Mouse (Mus musculus) brain, adult 2 months (tissue): ENCODE data around the gene Gm8281.
"Not testable (repeated sequence)": the region's sequence is repeated elsewhere in the genome, so short reads cannot be mapped to it uniquely, and the experiment has no call there.

ENCODE experiments used
- DNase-seq: peaks from one replicate; pipeline ENCODE4 v3.0.0; 2011; ENCODE audit warnings: low read depth, low spot score

Gm8281 gene

DNA sequence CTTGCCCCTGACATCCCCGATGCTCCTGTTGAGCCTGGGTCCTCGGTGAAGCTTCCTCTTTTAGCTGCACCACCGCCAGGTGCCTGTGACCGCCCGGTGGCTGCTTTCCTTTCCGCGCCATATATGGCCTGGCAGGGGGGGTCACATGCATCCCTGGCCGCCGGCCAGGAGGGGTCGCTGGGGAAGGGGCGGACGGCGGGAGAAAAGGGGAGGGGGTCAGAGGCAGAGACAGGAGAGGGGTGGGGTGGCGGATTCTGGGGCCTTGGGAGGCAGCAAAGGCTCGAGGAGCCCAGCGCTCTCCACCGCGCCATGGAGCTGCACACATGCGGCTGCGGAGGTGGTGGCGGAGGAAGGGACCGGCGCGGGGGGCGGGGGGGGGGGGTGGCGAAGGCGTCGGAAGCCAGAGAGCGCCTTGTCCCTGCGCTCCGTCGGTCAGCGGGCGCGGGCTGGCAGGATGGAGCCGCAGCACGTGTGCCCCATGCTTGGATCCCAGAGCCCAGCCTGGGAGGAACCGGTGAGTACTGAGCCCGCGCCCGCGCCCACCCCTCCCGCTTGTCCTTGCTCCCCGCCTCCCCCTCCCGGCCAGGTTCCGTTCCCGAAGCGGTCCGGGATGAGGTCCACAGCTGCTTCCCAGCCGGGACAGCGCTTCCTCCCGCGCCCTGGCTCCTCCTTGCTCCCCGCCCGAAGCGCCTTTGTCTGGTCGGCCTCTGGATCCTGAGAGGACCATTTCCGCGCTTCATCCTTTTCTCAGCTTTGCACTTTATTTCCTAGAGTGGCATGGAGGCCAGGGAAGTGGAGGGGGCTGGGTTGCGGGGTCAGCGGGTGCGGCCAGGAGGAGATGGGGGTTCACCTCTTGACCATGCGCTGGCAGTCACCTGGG lies at the start of gene Gm8281:
TSS of gene Gm8281 (plus strand) at position 430 of the 880 bp plus-strand sequence.
- peak; percentile 8 for DNase-seq

DNA sequence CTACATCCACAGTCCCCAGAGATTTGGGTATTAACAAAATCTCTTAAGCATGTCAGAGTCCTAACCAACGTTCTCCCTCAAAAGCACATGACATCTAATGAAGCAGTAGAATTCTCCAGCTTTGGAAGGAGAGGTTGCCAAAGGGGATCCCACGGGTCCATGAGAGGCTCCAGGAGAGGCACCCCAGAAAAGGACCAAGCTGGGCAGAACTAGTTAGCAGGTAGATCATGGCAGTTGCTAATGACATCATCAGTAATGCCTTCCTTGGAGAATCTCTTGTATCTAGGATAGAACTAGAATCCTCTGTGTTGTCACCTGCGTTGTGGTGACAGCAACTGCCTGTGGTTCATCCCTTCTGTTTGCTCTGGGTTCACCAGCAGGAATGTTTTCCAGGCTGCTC lies 20.5 kb upstream of the Gm8281 start, which contains the start of gene 4930555G01Rik:
TSS of gene 4930555G01Rik (plus strand) at position 301 of the 400 bp plus-strand sequence.
- not testable (repeated sequence) for DNase-seq

DNA sequence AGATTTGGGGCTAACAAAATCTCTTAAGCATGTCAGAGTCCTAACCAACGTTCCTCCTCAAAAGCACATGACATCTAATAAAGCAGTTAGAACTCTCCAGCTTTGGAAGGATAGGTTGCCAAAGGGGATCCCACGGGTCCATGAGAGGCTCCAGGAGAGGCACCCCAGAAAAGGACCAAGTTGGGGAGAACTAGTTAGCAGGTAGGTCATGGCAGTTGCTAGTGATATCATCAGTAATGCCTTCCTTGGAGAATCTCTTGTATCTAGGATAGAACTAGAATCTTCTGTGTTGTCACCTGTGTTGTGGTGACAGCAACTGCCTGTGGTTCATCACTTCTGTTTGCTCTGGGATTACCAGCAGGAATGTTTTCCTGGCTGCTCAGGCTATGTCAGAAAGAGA lies 60.4 kb downstream of the Gm8281 start, which contains the start of gene Gm8279:
TSS of gene Gm8279 (plus strand) at position 301 of the 400 bp plus-strand sequence.
- not testable (repeated sequence) for DNase-seq
